Mouse (Mus musculus) kidney, postnatal 4 days (tissue): ENCODE measurements around the gene Fbxo27.

Experiments
- DNase-seq, 2 experiments: peaks; one replicate each; pipeline ENCODE4 v3.0.0; 2021; ENCODE audit warnings: mixed read lengths in 2 of 2

The Fbxo27 gene

DNA sequence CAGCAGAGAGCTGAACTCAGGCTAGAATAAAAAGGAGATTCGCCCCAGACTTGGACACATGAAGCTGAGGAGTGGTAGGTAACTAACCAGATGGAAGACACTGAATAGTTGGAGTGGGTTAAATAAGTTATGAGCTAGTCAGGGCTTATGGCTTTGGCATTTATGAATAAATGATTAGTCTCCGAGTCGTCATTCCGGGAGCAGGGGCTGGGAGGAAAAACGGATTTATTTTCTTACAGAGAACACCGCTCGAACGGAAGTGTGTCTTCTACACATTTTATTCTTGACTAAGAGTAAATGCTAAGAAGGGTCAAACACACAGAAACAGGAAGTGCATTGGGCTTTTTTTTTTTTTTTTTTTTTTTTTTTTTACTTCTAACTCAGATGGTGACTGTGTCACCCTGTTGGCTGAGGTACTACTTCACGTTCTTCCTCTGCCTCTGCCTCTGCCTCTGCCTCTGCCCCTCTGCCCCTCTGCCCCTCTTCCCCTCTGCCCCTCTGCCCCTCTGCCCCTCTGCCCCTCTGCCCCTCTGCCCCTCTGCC is 10.0 kb downstream of the Fbxo27 start:
- DNase-seq = no peak

DNA sequence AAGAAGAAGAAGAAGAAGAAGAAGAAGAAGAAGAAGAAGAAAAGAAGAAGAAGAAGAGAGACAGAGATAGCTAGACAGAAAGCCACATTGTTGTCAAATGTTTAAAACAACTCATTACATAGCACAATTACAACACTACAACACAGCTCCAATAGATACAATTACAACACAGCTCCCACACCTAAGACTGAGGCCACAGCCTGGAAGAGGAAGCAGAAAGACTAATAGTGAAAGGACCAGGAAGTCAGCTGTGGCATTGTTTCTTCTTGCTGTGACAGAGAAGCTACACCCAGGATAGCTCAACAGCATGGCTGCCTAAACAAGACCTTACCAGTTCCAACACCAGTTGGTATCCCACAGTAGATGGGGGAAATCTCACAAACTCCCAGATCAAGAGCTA is 16.8 kb downstream of the Fbxo27 start:
- no peak for DNase-seq

DNA sequence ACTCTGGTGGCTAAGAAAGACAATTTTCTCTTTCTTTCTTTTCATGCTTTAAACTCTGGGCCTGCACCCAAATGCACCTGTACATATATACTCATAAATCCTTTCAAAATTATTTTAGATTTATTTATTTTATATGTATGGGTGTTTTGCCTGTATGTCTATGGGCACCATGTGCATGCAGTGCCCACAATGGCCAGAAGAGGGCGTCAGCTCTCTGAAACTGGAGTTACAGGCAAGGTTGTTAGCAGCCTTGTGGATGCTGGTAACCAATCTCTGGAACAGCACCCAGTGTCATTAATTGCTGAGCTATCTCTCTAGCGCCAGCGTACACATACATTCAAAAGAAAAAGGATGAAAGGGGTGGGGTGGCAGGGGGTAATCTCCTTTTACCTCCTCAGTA is 18.3 kb downstream of the Fbxo27 start:
- DNase-seq = no peak

DNA sequence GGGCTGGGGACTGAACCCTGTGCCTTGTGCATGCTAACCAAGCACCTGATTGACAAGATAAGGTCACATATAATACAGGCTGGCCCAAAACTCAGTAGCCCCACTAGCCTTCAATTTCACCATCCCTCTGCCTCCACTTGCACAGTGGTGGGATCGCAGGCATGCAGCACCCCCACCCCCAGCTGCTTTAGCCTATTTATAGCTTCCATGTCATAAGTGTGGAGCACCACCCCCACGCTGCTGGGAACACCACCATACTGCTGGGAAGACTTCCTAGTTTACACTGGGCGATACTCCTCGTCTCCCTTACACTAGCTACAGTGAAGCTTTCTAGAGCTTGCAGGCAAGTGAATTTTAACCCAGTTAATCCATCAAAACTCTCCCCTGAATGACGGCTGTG is 22.0 kb downstream of the Fbxo27 start:
- DNase-seq = no peak

DNA sequence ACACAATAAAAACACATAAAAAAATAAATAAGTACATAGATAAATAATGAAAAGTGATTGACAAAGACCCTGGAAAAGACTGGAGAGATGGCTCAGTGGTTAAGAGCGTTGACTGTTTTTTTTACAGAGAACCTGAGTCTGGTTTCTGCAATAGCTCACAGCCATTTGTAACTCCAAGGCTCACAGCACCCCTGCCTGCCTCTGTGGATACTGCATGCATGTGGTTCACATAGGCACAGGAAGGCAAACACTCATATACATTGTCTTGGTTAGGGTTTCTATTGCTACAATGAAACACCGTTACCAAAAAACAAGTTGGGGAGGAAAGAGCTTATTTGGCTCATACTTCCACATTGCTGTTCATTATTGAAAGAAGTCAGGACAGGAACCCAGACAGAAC is 22.9 kb downstream of the Fbxo27 start:
- DNase-seq = peak in 1 of 2 experiments; percentile 23

DNA sequence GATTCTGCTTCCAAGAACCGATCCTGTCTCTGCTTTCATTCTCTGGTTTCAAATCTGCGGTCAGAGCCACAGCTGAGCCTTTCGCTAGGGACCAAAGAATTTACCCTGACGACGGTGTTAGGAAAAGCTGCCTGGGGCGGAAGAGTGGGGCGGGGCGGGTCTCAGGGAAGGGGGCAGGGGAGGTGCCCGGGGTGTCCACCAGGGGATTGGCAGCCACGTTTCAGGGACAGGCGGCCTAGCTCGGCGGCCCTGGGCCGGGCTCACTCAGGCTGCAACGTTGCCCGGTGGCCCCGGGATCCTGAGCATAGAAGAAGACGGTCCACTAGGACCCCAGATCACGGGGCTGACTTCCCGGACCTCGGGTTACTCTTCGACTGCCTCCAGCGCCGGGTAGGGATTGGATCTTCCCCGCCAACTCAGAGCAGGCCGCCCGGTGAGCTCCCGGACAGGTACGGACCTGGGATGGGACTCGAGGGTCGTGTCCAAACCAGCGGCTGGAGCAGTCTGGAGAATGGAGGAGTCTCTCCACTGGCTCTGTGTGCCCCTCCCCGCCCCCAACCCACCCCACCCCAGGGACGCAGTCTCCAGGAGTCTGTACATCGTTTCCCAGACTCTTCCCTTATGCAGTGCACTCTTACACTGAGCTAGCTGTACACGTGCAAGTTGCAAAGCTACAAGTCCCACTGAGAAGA is 24.1 kb downstream of the Fbxo27 start, which contains the start of gene Fbxo17:
TSS of gene Fbxo17 (plus strand) at position 215 of the 692 bp plus-strand sequence.
- DNase-seq = peak; percentile 71 to 82

DNA sequence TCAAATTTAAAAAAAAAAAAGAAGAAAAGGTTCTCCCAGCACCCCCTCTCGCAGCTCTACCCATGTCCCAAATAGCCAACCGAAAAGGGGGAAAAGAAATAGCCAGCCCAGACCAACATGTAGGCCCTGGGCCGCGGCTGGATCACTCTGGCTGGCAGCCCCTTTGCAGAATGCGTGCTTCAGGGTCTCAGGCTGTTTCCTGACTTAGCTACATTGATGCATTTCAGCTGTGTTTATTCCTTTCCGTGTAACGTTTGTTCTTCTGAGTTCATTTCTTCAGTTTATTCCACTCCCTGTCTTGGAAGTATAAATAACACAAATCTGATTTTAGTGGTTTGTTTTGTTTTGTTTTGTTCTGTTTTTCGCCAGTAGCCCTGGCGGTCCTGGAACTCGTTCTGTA is 25.1 kb downstream of the Fbxo27 start:
- DNase-seq = peak; percentile 13 to 22

DNA sequence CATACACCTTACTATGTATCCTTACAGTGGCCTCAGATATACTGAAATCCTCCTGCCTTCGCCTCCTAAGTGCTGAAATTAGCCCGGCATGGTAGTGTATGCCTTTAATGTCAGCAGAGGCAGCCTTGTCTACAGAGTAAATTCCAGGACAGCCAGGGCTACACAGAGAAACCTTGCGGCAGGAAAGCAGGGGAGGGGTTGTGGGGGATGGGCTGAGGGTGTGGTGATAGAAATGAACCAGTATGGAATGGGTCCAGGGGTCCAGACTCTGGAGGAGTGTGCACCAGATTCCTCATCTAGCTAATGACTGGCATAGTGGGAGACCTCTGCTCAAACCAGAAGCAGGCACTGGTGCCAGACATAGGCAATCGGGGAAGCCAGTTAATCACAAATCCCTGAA is 26.5 kb downstream of the Fbxo27 start:
- peak; percentile 24 to 46 for DNase-seq

DNA sequence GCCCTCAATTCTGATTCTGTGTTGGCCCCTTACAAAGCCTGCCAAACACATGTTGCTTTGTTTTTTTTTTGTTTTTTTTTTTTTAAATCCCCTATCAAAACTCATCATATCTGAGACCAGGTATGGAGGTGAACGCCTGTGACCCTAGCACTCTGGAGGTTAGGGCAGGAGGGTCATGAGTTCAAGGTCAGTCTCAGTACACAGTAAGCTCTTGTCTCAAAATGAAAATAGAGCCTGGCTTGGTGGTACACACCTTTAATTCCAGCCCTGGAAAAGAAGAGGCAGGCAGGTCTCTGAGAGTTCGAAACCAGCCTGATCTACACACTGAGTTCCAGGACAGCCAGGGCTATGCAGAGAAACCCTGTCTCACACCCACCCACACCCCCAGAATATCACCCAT is 27.0 kb downstream of the Fbxo27 start:
- DNase-seq = no peak

DNA sequence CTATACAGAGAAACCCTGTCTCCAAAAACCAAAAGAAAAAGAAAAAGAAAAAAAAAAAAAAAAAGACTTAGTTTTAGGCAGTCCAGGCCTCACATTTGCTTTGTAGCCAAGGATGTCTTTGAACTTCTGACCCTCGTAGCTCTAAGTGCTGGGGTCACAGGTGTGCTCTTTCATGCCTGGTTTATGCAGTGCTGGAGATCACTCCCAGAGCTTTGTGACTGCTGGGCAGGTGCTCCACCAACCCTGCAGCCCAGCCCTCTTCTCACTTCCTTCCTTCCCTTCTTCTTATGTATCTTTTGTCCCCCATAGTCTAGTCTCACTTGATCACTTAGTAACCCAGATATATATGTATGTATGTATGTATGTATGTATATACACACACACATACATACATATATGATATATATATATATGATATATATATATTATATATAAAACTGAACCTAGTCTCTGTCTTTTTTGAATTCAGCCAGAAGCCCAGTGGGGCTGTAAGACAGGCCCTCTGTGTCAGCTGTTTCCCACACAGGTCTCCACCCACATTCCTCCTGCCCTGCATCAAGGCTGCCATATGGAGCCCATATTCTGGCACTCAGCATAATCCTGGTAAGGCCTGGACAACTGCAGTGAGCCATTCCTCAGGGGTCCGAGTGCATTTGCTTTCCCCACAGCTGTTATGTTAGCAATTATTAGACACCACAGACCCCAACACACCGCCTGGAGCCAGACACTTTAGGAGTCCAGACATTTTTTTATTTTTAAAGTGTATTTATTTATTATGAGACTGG is 28.3 kb downstream of the Fbxo27 start:
- no peak for DNase-seq

DNA sequence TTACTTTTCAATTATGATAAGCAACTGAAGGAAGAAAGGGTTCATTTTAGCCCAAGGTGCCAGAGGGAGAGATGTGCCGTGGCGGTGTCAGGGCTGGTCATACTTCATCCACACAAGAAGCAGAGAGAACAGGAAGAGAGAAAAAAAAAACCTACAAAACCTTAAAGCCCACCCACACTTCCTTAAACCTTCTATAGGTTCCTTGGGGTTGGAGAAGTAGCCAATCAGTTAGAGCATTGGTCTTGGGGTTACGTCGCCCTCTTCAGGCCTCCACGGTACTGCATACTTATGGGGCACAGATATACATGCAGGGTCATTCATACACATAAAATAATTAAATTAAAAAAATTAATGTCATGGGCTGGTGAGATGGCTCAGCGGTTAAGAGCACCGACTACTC is 29.4 kb downstream of the Fbxo27 start:
- DNase-seq = no peak

DNA sequence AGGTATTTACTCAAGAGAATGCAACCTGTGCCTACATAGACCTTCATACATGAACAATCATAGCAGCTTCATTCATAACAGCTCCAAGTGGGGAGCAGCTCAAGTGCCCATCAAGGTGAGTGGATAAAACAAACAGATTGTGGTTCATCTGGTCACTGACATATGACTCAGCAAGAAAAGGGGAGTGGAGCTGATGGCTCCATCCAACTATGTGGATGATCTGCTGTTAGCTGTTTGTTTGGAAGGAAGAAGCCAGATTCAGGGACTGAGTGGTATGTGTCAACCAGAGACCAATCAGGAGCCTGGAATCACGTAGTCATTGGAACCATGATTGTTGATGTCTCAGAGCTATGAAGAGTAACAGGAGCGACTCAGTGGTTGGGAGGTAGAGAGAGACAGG is 32.0 kb downstream of the Fbxo27 start:
- no peak for DNase-seq

DNA sequence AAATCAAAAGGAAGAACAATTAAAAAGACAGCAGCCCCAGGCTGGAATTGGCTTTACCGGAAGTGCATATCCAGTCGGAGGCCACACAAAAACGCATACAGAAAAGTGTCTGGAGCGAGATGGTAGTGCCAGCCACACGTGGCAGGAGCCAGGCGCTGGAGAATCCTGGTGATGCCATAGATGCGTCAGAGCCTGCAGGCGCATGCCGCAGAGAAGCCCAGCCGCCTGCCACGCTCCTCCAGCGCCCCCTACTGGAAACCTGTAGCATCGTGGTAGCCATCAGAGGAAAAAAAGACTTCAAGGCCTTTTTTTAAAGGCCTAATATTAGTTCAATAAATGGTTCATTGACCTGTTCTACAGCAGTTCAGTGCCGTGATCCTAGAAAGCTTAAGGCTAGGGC is 34.0 kb downstream of the Fbxo27 start:
- peak; percentile 83 to 86 for DNase-seq

DNA sequence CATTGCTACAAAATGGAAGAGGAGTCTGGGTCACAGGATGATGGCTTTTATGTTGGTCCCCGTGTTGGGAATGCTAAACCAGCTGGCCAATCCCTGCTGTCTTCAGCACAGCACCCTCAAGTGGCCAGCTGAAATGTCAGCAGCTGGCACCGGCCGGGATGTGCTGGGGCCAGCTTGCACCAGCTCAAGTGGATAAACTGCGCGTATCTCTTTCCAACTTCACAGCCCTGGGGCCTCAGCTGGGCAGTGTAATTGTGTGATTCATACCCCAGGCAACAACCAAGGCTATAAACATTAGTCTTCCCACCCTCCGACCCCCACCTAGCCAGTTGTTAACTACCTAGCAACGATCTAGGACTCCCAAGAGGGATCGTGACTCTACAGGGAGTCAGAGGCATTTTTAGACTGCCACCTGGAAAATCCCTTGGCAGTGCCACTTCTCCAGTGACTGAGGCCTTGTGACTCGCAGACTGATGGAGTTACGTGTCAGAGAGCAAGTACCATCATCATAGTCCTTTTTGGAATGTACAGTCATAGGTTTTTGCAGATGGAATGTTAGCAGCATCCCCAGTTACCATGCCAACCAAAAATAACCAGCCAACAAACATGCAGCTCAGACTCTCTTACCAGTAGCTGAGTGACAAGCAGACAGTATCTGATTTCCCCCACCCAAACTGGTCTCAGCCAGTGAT is 35.1 kb downstream of the Fbxo27 start:
- peak; percentile 33 to 37 for DNase-seq

DNA sequence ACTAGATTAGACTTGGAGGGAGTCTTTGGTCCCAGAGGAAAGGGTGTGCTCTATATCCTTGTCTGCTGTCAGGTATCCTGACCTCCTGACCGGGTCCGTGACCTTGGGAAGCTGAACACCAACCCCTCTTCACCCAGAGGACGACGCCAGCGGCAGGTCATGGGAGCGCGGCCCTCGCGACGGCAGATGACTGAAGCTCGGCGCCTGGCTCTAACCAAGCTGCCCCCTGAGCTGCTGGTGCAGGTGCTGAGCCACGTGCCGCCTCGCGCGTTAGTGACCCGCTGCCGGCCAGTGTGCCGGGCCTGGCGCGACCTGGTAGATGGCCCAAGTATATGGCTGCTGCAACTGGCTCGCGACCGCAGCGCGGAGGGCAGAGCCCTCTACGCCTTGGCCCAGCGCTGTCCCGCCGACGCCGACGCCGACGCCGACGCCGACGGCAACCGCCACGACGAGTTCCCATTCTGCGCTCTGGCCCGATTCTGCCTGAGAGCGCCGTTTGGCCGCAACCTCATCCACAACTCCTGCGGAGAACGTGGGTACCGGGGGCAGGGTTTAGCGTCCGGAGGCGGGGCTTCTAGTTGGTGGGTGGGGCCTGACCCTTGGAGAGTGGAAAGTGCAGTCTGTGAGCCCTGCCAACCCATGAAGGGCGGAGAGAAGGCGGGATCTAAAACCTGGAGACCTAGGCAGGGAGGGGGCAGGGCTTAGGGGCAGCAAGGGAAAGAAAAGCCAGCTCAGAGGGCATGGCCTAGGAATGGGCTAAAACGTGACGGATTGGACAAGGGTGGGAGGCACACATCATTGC is 39.9 kb downstream of the Fbxo27 start:
- DNase-seq = peak; percentile 86 to 90

DNA sequence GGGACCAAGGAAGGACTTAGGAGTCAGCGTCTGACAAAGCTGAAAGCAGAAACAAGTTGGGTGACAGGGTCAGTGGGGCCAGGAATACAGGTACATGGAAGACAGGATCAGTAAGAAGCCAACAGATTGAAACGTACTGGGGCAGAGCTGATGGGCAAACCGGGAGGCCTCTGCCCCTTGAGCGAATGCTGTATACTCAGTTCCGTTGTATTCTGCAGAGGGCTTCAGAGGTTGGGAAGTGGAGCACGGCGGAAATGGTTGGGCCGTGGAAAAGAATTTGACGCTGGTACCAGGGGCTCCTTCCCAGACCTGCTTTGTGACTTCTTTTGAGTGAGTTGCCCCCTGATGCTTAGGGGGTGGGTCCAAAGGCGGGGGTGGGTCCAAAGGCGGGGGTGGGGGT is 40.6 kb downstream of the Fbxo27 start:
- DNase-seq = no peak

DNA sequence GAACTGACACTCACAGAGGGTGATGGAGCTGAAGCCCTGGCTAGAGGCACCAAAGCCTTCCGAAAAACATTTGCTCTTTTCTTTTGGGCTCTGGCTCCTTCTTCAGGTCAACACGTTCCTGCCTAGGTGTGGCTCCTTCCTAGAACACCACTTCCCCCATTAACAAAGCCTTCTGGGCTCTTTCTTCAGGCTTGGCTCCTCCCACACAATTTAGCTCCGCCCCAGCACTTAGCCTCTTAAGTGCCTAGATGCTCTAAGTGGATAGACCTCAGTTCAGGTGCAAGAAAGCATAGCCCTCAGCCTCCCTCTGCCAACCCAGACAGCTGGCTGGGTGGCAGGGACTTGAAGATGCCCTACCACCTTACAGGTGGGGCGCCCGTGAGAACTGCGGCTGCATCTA is 43.1 kb downstream of the Fbxo27 start:
- DNase-seq = no peak

DNA sequence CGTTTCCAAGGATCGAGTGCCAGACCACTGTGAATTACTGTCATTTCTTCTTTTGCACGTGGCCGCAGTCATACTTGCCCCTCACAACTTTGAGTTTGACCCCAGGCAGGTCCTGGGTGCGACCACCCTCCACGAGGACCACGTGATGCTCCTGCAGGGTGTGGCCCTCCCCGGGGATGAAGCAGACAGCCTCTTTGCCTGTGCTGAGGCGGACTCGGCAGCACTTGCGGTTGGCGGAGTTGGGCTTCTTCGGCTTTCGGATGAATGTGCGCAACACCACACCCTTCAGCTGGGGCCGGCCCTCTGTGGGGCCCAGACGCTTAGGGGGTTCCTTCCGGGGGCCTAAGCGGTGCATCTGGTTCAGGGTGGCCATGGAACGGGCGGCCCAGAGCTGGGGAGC is 47.2 kb downstream of the Fbxo27 start:
- DNase-seq = no peak

DNA sequence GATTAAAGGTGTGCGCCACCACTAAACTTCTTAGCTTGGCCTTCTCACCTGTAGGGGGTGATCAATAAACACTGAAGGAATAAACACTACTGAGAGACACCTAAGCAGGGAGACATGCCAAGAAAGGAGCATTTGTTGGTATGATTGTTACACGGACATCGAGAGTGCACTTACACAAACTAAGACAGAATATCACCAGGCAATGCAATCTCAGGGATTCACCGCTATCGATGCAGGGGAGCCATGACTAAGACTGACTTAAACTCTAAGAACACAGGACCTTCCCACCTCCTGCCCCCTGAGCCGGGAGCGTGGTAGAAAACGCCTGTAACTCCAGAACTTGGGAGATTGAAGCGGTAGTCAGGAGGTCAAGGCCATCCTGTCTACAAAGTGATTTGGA is 48.3 kb downstream of the Fbxo27 start:
- DNase-seq = peak in 1 of 2 experiments; percentile 15

DNA sequence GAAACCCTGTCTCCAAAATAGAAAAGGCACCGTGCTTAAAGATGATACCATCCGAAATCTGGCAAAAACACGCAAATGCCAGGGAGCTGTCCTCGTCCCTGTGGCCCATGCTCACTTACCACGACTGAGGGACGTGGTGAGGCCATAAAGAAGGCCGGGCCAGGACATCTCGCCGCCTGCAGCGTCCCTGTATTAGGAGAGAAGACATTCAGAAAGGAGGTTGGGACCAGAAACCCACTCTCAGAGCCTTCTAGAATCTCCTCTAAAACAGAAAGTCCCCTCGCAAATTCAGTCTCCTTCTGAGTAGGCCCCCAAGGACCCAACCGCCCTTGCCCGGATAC is 48.7 kb downstream of the Fbxo27 start:
- no peak for DNase-seq

DNA sequence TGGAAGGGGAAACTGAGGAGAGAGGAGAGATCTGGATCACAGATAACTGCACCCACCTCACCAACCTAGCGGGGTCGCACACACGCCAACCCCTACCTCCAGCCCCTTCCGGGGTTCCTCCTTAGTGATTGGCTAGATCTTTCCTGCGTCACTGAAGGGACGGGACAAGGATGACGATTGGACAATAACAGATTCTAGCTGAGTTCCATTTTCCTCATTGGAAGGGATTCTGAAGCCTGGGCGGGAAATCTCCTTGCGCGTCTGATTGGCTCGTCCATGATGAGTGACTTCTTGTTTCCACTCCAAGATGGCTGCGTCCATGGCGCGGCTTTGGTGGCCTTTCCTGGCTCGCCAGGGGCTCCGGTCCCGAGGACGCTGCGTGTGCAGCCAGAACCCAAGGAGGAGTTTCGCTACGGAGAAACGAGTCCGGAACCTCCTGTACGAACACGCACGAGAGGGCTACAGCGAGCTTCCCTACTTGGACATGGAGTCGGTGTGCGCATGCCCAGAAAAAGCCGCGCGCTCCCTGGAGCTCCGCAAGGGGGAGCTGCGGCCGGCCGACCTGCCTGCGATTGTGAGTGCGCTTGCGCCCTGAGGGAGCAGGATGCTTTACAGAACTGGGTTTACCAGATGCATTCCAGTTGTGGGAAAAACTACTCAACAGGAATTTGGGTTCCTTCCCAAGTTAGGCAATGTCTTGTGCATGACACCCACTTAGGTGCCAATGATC is 49.2 kb downstream of the Fbxo27 start, which contains the start of the genes Mrps12 and Sars2:
TSS of gene Mrps12 (minus strand) at position 112 of the 730 bp plus-strand sequence.
TSS of gene Sars2 (plus strand) at position 284 of the 730 bp plus-strand sequence.
- DNase-seq = peak; percentile 94 to 97
